8 mouse cellular contexts compared by ENCODE assay signal in genomic region chr5:125179735-125180629, GRCm38 (mm10). TPM values are rescaled to one million over a fixed set of nuclear protein-coding genes. Genes with fewer than 3 reads are reported as not detected.
A peak's percentile ranks its signal among the peaks of the same experiment; 100 is the strongest.
DNase-seq lines count a peak whose midpoint lies in the region; ATAC-seq and TF ChIP-seq lines count a peak whose summit lies in the region.

No protein-coding gene starts in this region.

- DNase-seq in left cerebral cortex, adult 2 months (ENCODE audit: extremely low spot score in 1 of 2, low spot score in 2 of 2): peak; percentile 56 to 64
- DNase-seq in left cerebral cortex, postnatal 4 days: no peak
- DNase-seq in kidney, postnatal 14 days: peak; percentile 57
- peak; percentile 71 for DNase-seq in lung, postnatal 36 days
- no peak for DNase-seq in layer of hippocampus, postnatal 14 days (ENCODE audit: low spot score in 2 of 2)

- peak overlapping the region; percentile 57 for H3K4me3 ChIP-seq in left cerebral cortex, adult 2 months
- peak overlapping the region; percentile 73 for H3K4me3 ChIP-seq in bone marrow macrophage, adult 2 months (ENCODE audit: insufficient read depth, low read length)
- peak overlapping the region; percentile 95 for H3K4me3 ChIP-seq in heart, embryonic 12.5 days
- peak overlapping the region; percentile 62 for H3K4me3 ChIP-seq in small intestine, adult 2 months (ENCODE audit: low read depth, low read length)

- intact Hi-C loops in left cerebral cortex, adult 2 months (cut with DNase I): loop anchor here (1.0 to 10.0 kb wide), 4 partner anchors 37 to 202 kb away; no protein-coding TSS in a partner anchor
- intact Hi-C loops in left cerebral cortex, postnatal 4 days (cut with DNase I): no loop called here

- no peak for ATAC-seq in heart, embryonic 12.5 days (ENCODE audit: insufficient number of reproducible peaks, low FRiP score)

- no peak for TF ChIP-seq CTCF in left cerebral cortex, adult 2 months (IDR thresholded peaks at IDR 0.05)
- TF ChIP-seq CTCF in bone marrow macrophage, adult 2 months (IDR thresholded peaks at IDR 0.05; ENCODE audit: low read depth, low read length): no peak
- TF ChIP-seq CTCF in small intestine, adult 2 months (IDR thresholded peaks at IDR 0.05; ENCODE audit: extremely low read depth, insufficient read length, insufficient replicate concordance, low read depth, low read length): no peak

- H3K9me3 ChIP-seq in heart, embryonic 12.5 days (replicated peaks): no peaks in the 10 kb centered on the region

- peak overlapping the region; percentile 72 for H3K9ac ChIP-seq in heart, embryonic 12.5 days

- TF ChIP-seq POLR2A in bone marrow macrophage, adult 2 months (IDR thresholded peaks at IDR 0.05; ENCODE audit: borderline replicate concordance, low read depth, low read length): peak; percentile 1; the same call in 1 of the 2 replicates
- 0 out of 2 replicates have a peak, but pooled peaks have one; percentile 18 for TF ChIP-seq POLR2A in small intestine, adult 2 months (IDR thresholded peaks at IDR 0.05; ENCODE audit: low read depth, low read length)

- WGBS in heart, embryonic 12.5 days: 5% methylated on average over 21 of the region's 25 CpGs
- 2% methylated on average over 25 of the region's 25 CpGs for WGBS in small intestine, adult 2 months

- peak overlapping the region; percentile 96 for H3K4me2 ChIP-seq in heart, embryonic 12.5 days

- no peaks in the 10 kb centered on the region for H3K36me3 ChIP-seq in heart, embryonic 12.5 days
- H3K36me3 ChIP-seq in small intestine, adult 2 months (ENCODE audit: control insufficient read depth, insufficient read depth, low read length): no peaks in the 10 kb centered on the region

- H3K27ac ChIP-seq in left cerebral cortex, adult 2 months: peak overlapping the region; percentile 92
- peak overlapping the region; percentile 98 for H3K27ac ChIP-seq in bone marrow macrophage, adult 2 months (ENCODE audit: insufficient read depth, low read depth, low read length)
- peak overlapping the region; percentile 56 for H3K27ac ChIP-seq in heart, embryonic 12.5 days (ENCODE audit: poor library complexity, severe bottlenecking)
- H3K27ac ChIP-seq in small intestine, adult 2 months (ENCODE audit: insufficient read depth, low read depth, low read length): peak overlapping the region; percentile 74

- peaks cover 34% of the 10 kb centered on the region for H3K4me1 ChIP-seq in bone marrow macrophage, adult 2 months (ENCODE audit: control insufficient read depth, insufficient read depth, low read length)
- peaks cover 51% of the 10 kb centered on the region for H3K4me1 ChIP-seq in heart, embryonic 12.5 days (replicated peaks)
- H3K4me1 ChIP-seq in small intestine, adult 2 months (ENCODE audit: control insufficient read depth, insufficient read depth, insufficient read length, low read length): peaks cover 21% of the 10 kb centered on the region

- H3K27me3 ChIP-seq in heart, embryonic 12.5 days (replicated peaks): no peaks in the 10 kb centered on the region
- H3K27me3 ChIP-seq in small intestine, adult 2 months (ENCODE audit: control insufficient read depth, insufficient read depth, low read length): no peaks in the 10 kb centered on the region

RNA-seq across cellular contexts. Expression of gene Ncor2, which starts 1.0 kb away (rescaled TPM):
- 100 to 1,000 TPM; 228 to 270 TPM for total RNA-seq in left cerebral cortex, adult 2 months (2021)
- total RNA-seq in left cerebral cortex, postnatal 4 days (2021): 100 to 1,000 TPM; 110 to 115 TPM
- 61.5 and 71.5 TPM in 2 replicates for polyA plus RNA-seq in bone marrow macrophage, adult 2 months (2012; ENCODE audit: insufficient read depth, insufficient read length, missing spikeins)
- 17.0 and 18.6 TPM in 2 replicates for polyA plus RNA-seq in heart, embryonic 12.5 days (2016; fragmentation: Nextera tagmentation; extraction: Ambion mirVana)
- polyA plus RNA-seq in small intestine, adult 2 months (2012; rRNA removed): 43.2 and 49.9 TPM in 2 replicates
- total RNA-seq in layer of hippocampus, postnatal 14 days (2021): 100 to 1,000 TPM; 238 to 254 TPM

Comparison
In these comparisons a context has a peak if more than half of its experiments do, and no peak if none do; other contexts are left out.
1. DNase-seq: peak in left cerebral cortex, adult 2 months (2 of 2), kidney, postnatal 14 days (single experiment) and lung, postnatal 36 days (single experiment); none in left cerebral cortex, postnatal 4 days (single experiment) and layer of hippocampus, postnatal 14 days (0 of 2).
2. Peak in every context shown above with its lines, with median percentiles within 50 percentile points of each other: H3K27ac ChIP-seq and H3K4me3 ChIP-seq.